24 mouse cellular contexts compared by ENCODE assay signal in the genomic region with DNA sequence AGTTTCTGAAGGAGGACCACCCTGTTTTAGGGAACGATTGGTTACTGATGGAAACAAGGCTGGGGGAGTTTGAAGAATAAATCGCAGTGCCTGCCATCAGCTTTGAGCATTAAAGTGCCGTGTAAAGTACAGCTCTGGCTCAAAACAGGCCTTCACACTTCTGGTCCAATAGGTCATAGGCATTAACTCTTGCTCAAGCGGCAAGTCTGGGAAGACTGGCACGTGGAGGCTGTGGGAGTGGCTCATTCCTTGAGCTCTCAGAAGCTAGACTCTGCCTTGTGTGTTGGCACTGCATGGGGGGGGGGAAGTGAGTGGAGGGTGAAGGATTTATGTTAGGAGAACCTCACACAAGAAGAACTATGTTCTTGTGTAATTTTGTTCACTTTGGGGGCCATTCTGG.
A peak's percentile ranks its signal among the peaks of the same experiment; 100 is the strongest.
DNase-seq lines count a peak whose midpoint lies in the region; ATAC-seq and TF ChIP-seq lines count a peak whose summit lies in the region.
"Had no signal": no experiment of that assay in that cellular context is flagged by ENCODE, and none has a peak within 500 bp of the region (broad histone marks: within the 10 kb centered on the region; RNA-seq: fewer than 3 reads in every experiment).

No protein-coding gene starts in this region.

- no peaks in the 10 kb centered on the region for H3K27me3 ChIP-seq in kidney, adult 2 months (replicated peaks; ENCODE audit: control insufficient read depth, insufficient read depth, low read length)
- H3K27me3 ChIP-seq in intestine, postnatal 0 days (replicated peaks; ENCODE audit: control insufficient read depth, insufficient read depth, low read length), result no peaks in the 10 kb centered on the region
- H3K27me3 ChIP-seq: embryonic facial prominence, embryonic 13.5 days; forebrain, embryonic 13.5 days; hindbrain, embryonic 15.5 days; neural tube, embryonic 13.5 days; Patski had no signal

- H3K4me2 ChIP-seq in intestine, postnatal 0 days (replicated peaks; ENCODE audit: low read depth), result no peak overlapping the region
- H3K4me2 ChIP-seq: embryonic facial prominence, embryonic 13.5 days; forebrain, embryonic 13.5 days; hindbrain, embryonic 15.5 days; neural tube, embryonic 13.5 days had no signal

- no peak overlapping the region for H3K9ac ChIP-seq in intestine, postnatal 0 days (ENCODE audit: low read depth, low read length)
- H3K9ac ChIP-seq: embryonic facial prominence, embryonic 13.5 days; forebrain, embryonic 13.5 days; hindbrain, embryonic 15.5 days; liver, postnatal 0 days; neural tube, embryonic 13.5 days had no signal

- H3K4me1 ChIP-seq in kidney, adult 2 months (ENCODE audit: control insufficient read depth, insufficient read depth, low read length), result no peaks in the 10 kb centered on the region
- no peaks in the 10 kb centered on the region for H3K4me1 ChIP-seq in intestine, postnatal 0 days (replicated peaks; ENCODE audit: control insufficient read depth, insufficient read depth, low read length)
- H3K4me1 ChIP-seq: forebrain, embryonic 13.5 days; hindbrain, embryonic 15.5 days; neural tube, embryonic 13.5 days had no signal

- no peak for TF ChIP-seq POLR2A in kidney, adult 2 months (IDR thresholded peaks at IDR 0.05; ENCODE audit: low read depth, low read length)

- WGBS in kidney, adult 2 months, result 38% methylated on average over 5 of the region's 5 CpGs
- 54% methylated on average over 5 of the region's 5 CpGs for WGBS in intestine, postnatal 0 days

- no peak overlapping the region for H3K4me3 ChIP-seq in kidney, adult 2 months (ENCODE audit: insufficient read depth, low read depth, low read length)
- H3K4me3 ChIP-seq in intestine, postnatal 0 days (ENCODE audit: low read depth, low read length), result no peak overlapping the region
- H3K4me3 ChIP-seq: embryonic facial prominence, embryonic 13.5 days; erythroblast, embryonic 14.5 days; forebrain, embryonic 13.5 days; hindbrain, embryonic 15.5 days; left cerebral cortex, adult 2 months; myocyte; neural tube, embryonic 13.5 days had no signal

- H3K27ac ChIP-seq in kidney, adult 2 months (ENCODE audit: insufficient read depth, low read depth, low read length), result no peak overlapping the region
- no peak overlapping the region for H3K27ac ChIP-seq in intestine, postnatal 0 days (ENCODE audit: low read depth, low read length)
- H3K27ac ChIP-seq: embryonic facial prominence, embryonic 13.5 days; forebrain, embryonic 13.5 days; hindbrain, embryonic 15.5 days; left cerebral cortex, adult 2 months; neural tube, embryonic 13.5 days had no signal

- no peaks in the 10 kb centered on the region for H3K9me3 ChIP-seq in intestine, postnatal 0 days (ENCODE audit: control insufficient read depth)
- H3K9me3 ChIP-seq: embryonic facial prominence, embryonic 13.5 days; forebrain, embryonic 13.5 days; hindbrain, embryonic 15.5 days; neural tube, embryonic 13.5 days had no signal

- intact Hi-C loops in left cerebral cortex, postnatal 25 days (cut with DNase I), result no loop called here

- no peak for TF ChIP-seq CTCF in kidney, adult 2 months (conservative IDR thresholded peaks at IDR 0.05; ENCODE audit: insufficient read depth, insufficient read length, low read depth, low read length)
- no peak for TF ChIP-seq CTCF in intestine, postnatal 0 days (IDR thresholded peaks at IDR 0.05; ENCODE audit: low read depth)

- no peaks in the 10 kb centered on the region for H3K36me3 ChIP-seq in kidney, adult 2 months (ENCODE audit: control insufficient read depth, insufficient read depth, low read length)
- H3K36me3 ChIP-seq in intestine, postnatal 0 days (ENCODE audit: control insufficient read depth, insufficient read depth), result no peaks in the 10 kb centered on the region
- H3K36me3 ChIP-seq: hindbrain, embryonic 15.5 days had no signal

- peak; percentile 85 for ATAC-seq in intestine, postnatal 0 days
- ATAC-seq: CD4-positive, CD25-positive, alpha-beta regulatory T cell, adult 4 months; forebrain, embryonic 13.5 days; liver, postnatal 0 days; midbrain, embryonic 16.5 days had no signal

- DNase-seq in kidney, adult 2 months, result peak; percentile 45
- DNase-seq in kidney, postnatal 10 days, result no peak
- peak; percentile 24 for DNase-seq in NIH3T3 (ENCODE audit: low read depth)
- DNase-seq in lung, postnatal 14 days, result peak; percentile 62
- DNase-seq in cerebellum, postnatal 36 days, result no peak
- DNase-seq in layer of hippocampus, postnatal 25 days (ENCODE audit: extremely low spot score in 1 of 2, low spot score in 1 of 2), result no peak
- no peak for DNase-seq in left cerebral cortex, postnatal 25 days (ENCODE audit: low spot score in 2 of 2)
- DNase-seq: adrenal gland, adult 8-10 months; cerebellum, adult 11-12 months; gastrocnemius, postnatal 36 days; layer of hippocampus, adult 9-11 months; liver, postnatal 0 days; thymus, postnatal 14 days had no signal

Comparison
In these comparisons a context has a peak if more than half of its experiments do, and no peak if none do; other contexts are left out.
1. DNase-seq: peak in kidney, adult 2 months (single experiment), NIH3T3 (single experiment) and lung, postnatal 14 days (single experiment); none in kidney, postnatal 10 days (single experiment), cerebellum, postnatal 36 days (0 of 2), layer of hippocampus, postnatal 25 days (0 of 2) and left cerebral cortex, postnatal 25 days (0 of 2).